Mouse (Mus musculus): ENCODE data around the gene Taok3.
"Not testable (repeated sequence)": the region's sequence is repeated elsewhere in the genome, so short reads cannot be mapped to it uniquely, and the experiment has no call there.

Gene Taok3

GRCm38 (mm10) chr5:117293776-117294175, 173.8 kb downstream of the Taok3 start:
- DNase-seq (ENCODE audit: low read depth, low spot score): not testable (repeated sequence)

- DNase-seq (ENCODE audit: low read depth, low spot score): no peak
Observed at GRCm38 (mm10) chr5:117295011-117295410, 175.1 kb downstream of the Taok3 start.

GRCm38 (mm10) chr5:117302899-117303298, 183.0 kb downstream of the Taok3 start:
- no peak for DNase-seq (ENCODE audit: low read depth, low spot score)

- no peak for DNase-seq (ENCODE audit: low read depth, low spot score)
Observed at GRCm38 (mm10) chr5:117303691-117304579, 184.0 kb downstream of the Taok3 start.

- peak; percentile 42 for DNase-seq (ENCODE audit: low read depth, low spot score)
Observed at GRCm38 (mm10) chr5:117304947-117305346, 185.0 kb downstream of the Taok3 start.

- DNase-seq (ENCODE audit: low read depth, low spot score): no peak
Observed at GRCm38 (mm10) chr5:117305754-117306153, 185.8 kb downstream of the Taok3 start.

GRCm38 (mm10) chr5:117306826-117307225, 186.9 kb downstream of the Taok3 start:
- no peak for DNase-seq (ENCODE audit: low read depth, low spot score)

GRCm38 (mm10) chr5:117307699-117308098, 187.8 kb downstream of the Taok3 start:
- DNase-seq (ENCODE audit: low read depth, low spot score): peak; percentile 44

- DNase-seq (ENCODE audit: low read depth, low spot score): no peak
Observed at GRCm38 (mm10) chr5:117313420-117313819, 193.5 kb downstream of the Taok3 start.

GRCm38 (mm10) chr5:117313909-117314308, 194.0 kb downstream of the Taok3 start:
- no peak for DNase-seq (ENCODE audit: low read depth, low spot score)

GRCm38 (mm10) chr5:117314587-117315428, 194.9 kb downstream of the Taok3 start:
- DNase-seq (ENCODE audit: low read depth, low spot score): no peak

- no peak for DNase-seq (ENCODE audit: low read depth, low spot score)
Observed at GRCm38 (mm10) chr5:117318741-117319629, 199.1 kb downstream of the Taok3 start, which contains the start of gene Vsig10. Gene Vsig10, plus strand, starts transcription at chr5:117319083.

- DNase-seq (ENCODE audit: low read depth, low spot score): no peak
Observed at GRCm38 (mm10) chr5:117323751-117324150, 203.8 kb downstream of the Taok3 start.
